Mouse (Mus musculus) stomach, embryonic 16.5 days (tissue): ENCODE results near the gene Zfp800. TPM values are rescaled to one million over a fixed set of nuclear protein-coding genes. Genes with fewer than 3 reads are reported as not detected.

Experiments used
- ATAC-seq: fragments of 200-750 bp; cut with Nextera tagmentation; 2 replicates; pipeline ENCODE4 v1.8.0; 2017; ENCODE audit warnings: moderate number of reproducible peaks, moderate TSS enrichment; ENCODE audit not compliant: insufficient read depth, low FRiP score
- H3K27ac ChIP-seq: fragments of 300-500 bp; sonication (generic); 2 replicates; pipeline ENCODE4 v1.5.1; 2014; ENCODE audit warnings: low read length
- H3K27me3 ChIP-seq: fragments of 300-500 bp; sonication (generic); 2 replicates; pipeline ENCODE4 v1.6.1; 2014; ENCODE audit warnings: low read length, control low read depth, mixed read lengths; ENCODE audit not compliant: control insufficient read depth, insufficient read depth
- H3K36me3 ChIP-seq: fragments of 300-500 bp; sonication (generic); 2 replicates; pipeline ENCODE4 v1.6.1; 2014; ENCODE audit warnings: low read length; ENCODE audit not compliant: control insufficient read depth, insufficient read depth
- H3K4me1 ChIP-seq: fragments of 300-500 bp; sonication (generic); 2 replicates; pipeline ENCODE4 v1.6.1; 2014; ENCODE audit warnings: low read length, control low read depth, mixed read lengths; ENCODE audit not compliant: control insufficient read depth, insufficient read depth
- H3K4me2 ChIP-seq: fragments of 300-500 bp; sonication (generic); 2 replicates; pipeline ENCODE4 v1.6.1; 2014; ENCODE audit warnings: low read depth, low read length, mixed read lengths
- H3K4me3 ChIP-seq: fragments of 300-500 bp; sonication (generic); replicated peaks from 2 replicates; pipeline ENCODE4 v1.5.1; 2014; ENCODE audit warnings: mild to moderate bottlenecking, low read length
- H3K9ac ChIP-seq: fragments of 300-500 bp; sonication (generic); 2 replicates; pipeline ENCODE4 v1.6.1; 2014; ENCODE audit warnings: low read length
- H3K9me3 ChIP-seq: fragments of 300-500 bp; sonication (generic); replicated peaks from 2 replicates; pipeline ENCODE4 v1.6.1; 2016; ENCODE audit warnings: low read length, control low read depth; ENCODE audit not compliant: control insufficient read depth
- WGBS: fragments of 180-500 bp; shearing (Covaris S2); extraction: QIAGEN DNeasy Blood & Tissue Kit; methylation state at CpG from one replicate; pipeline ENCODE4 v1.1.7; 2014; 5-methylcytosine and 5-hydroxymethylcytosine counted together
- polyA plus RNA-seq: library from polyadenylated mRNA; unstranded; fragments of >200 nt; fragmentation: Nextera tagmentation; extraction: Ambion mirVana; gene quantifications from 2 replicates; pipeline ENCODE4 v1.2.1, GENCODE M21; 2015

The Zfp800 gene
- polyA plus RNA-seq, 1 experiment from 2014 or later: 17.6 TPM

DNA sequence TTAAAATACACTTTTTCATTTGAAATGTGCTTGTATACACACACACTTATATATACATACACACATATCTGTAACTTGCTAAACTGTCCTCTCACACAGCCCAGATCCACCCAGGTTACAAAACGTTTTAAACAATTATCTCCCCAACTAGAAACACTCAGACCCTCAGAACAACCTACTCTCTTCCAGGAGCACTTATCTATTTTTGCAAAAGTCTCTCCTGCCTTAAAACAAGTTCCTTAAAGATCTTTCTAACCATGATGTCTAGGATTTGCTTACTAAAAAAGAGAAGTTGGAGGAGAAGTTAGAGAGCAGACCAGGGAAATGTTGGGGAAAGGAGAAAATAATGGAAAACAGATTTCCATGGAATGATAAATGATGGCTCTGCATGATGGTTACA lies 139.4 kb downstream of the Zfp800 start:
- H3K4me1 ChIP-seq: peaks cover 9% of the 10 kb centered on the region
- H3K9ac ChIP-seq: no peak overlapping the region
- H3K27ac ChIP-seq: no peak overlapping the region
- H3K27me3 ChIP-seq: no peaks in the 10 kb centered on the region
- H3K36me3 ChIP-seq: peaks cover 4% of the 10 kb centered on the region; the same call in 1 of the 2 replicates
- no peaks in the 10 kb centered on the region for H3K9me3 ChIP-seq
- H3K4me3 ChIP-seq: no peak overlapping the region
- 61% methylated on average over 1 of the region's 1 CpGs for WGBS
- ATAC-seq: no peak
- no peak overlapping the region for H3K4me2 ChIP-seq

DNA sequence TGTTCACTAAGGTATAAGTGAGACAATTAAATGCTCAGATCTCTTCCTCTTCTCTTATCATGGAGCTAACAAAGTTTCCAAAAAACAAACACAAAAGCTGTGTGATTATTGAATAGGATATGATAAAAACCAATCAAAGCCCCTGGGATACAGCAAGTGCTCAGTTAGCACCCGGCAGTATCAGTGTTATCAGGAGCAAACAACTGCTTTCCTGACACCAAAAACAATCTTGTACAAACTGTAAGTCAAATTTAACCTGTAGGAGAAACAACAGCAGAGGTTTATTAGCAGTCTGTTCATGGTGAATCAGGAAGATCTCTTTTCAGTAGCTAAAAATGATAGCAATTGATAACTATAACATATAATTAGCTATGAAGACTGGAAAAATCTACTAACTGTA lies 140.0 kb downstream of the Zfp800 start:
- ATAC-seq: no peak
- Histone ChIP-seq H3K27ac (no peak overlapping the region), H3K36me3 (peaks cover 4% of the 10 kb centered on the region; the same call in 1 of the 2 replicates), H3K4me3 (no peak overlapping the region), H3K27me3 (no peaks in the 10 kb centered on the region), H3K4me2 (no peak overlapping the region), H3K4me1 (peaks cover 9% of the 10 kb centered on the region), H3K9me3 (no peaks in the 10 kb centered on the region), H3K9ac (no peak overlapping the region)
- WGBS: 70% methylated on average over 1 of the region's 1 CpGs

DNA sequence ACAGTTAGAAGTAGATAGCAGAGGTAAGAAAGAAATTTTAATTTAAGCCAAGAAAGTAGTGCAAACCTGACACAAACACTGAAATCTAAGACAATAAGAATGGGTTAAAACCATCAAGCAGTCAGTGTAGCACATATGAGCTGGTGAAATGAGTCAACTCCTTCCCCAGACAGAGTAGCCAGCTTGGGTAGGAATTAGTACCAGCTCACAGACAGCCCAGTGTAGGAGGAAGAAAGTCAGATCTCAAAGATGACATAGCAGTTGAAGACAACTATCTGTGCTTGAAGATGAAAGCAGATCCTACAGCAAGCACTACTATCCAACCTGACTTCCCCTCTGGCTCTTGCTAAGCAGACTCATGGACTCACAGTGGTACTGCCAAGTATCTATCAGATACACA lies 145.0 kb downstream of the Zfp800 start:
- no peak overlapping the region for H3K27ac ChIP-seq
- no peak for ATAC-seq
- no peak overlapping the region for H3K4me3 ChIP-seq
- no peaks in the 10 kb centered on the region for H3K4me1 ChIP-seq
- H3K9me3 ChIP-seq: no peaks in the 10 kb centered on the region
- H3K4me2 ChIP-seq: no peak overlapping the region
- H3K36me3 ChIP-seq: peaks cover 4% of the 10 kb centered on the region; the same call in 1 of the 2 replicates
- H3K27me3 ChIP-seq: no peaks in the 10 kb centered on the region
- no peak overlapping the region for H3K9ac ChIP-seq

DNA sequence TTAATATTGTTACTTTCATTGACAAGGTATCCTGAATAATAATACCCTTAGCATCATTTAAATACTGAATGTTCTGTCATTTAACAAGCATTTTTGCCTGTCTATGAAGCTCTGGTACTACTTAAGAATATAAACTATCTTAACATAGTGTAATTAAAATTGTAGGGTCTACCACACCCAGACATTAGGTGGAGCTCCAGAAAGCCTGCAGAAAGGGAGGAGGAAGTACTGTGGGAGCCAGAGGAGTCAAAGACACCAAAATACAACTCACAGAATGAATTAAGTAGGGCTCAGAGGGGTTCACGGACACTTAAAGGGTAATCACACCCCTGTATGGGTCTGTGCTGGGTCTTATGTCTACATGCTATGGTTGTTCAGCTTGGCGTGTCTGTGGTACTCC lies 149.6 kb downstream of the Zfp800 start:
- Histone ChIP-seq H3K27me3 (no peaks in the 10 kb centered on the region), H3K4me3 (no peak overlapping the region), H3K4me1 (no peaks in the 10 kb centered on the region), H3K9ac (no peak overlapping the region), H3K27ac (no peak overlapping the region), H3K36me3 (peaks cover 3% of the 10 kb centered on the region; the same call in 1 of the 2 replicates), H3K9me3 (no peaks in the 10 kb centered on the region), H3K4me2 (no peak overlapping the region)
- WGBS: 81% methylated on average over 2 of the region's 2 CpGs
- ATAC-seq: no peak

DNA sequence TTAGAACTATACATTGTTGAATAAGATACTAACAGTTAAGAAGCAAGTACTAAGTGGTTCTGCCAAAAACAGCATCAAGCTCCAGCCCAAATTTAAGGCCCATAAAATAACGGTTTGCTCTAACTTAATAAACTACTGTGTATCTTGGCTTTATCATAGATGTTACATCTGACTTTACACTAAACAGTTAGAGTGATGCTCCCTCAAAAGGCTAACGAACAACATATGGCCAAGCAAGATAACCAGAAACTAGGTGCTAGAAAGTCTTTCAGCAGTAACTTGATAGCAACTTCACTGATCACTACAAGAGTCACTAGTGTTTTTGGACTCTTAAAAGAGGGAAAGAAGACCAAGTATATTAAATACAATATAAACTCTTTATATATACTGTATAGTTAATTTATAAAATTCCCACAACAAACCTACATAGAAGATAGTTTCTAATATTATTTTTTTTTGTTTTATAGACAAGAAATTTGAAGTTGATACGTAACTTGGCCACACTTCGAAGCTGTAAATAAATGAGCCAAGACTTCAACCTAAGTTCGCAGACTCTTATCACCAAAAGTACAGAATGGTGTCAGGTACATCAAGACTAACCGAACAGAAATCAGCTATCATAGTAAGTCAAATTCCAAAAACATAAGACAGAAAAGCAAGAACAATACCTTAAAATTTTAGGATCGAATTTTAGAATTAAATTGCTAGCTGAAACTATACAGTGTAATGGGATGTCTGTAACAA lies 165.0 kb downstream of the Zfp800 start:
- no peaks in the 10 kb centered on the region for H3K9me3 ChIP-seq
- WGBS: 92% methylated on average over 7 of the region's 7 CpGs
- 0 out of 2 replicates have a peak, but pooled peaks cover 6% of the 10 kb centered on the region for H3K36me3 ChIP-seq
- ATAC-seq: no peak; the same call in 1 of the 2 replicates
- H3K27me3 ChIP-seq: no peaks in the 10 kb centered on the region
- H3K4me1 ChIP-seq: no peaks in the 10 kb centered on the region
- no peak overlapping the region for H3K4me2 ChIP-seq
- H3K9ac ChIP-seq: no peak overlapping the region
- H3K27ac ChIP-seq: no peak overlapping the region
- no peak overlapping the region for H3K4me3 ChIP-seq

DNA sequence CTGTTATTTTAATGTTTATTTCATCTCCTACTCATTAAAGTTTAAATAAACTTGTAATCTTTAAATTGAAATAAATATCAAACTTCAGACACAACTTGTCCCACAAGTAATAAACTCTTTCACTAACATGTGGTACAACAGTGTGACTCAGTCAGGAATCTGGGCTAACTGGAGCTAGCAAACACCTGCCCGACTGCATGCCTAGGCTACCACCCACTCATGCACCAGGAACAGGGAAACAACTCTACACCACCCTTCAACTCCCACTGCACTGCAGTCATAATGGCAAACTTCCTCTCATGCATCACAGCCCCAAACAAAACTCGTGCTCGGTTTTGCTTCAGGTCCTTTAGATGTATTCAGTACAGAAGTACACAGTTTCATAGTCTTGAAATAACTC lies 169.7 kb downstream of the Zfp800 start:
- Histone ChIP-seq H3K4me1 (no peaks in the 10 kb centered on the region), H3K4me3 (no peak overlapping the region), H3K9ac (no peak overlapping the region), H3K27me3 (no peaks in the 10 kb centered on the region), H3K27ac (no peak overlapping the region), H3K9me3 (no peaks in the 10 kb centered on the region), H3K36me3 (0 out of 2 replicates have a peak, but pooled peaks cover 6% of the 10 kb centered on the region), H3K4me2 (no peak overlapping the region)
- WGBS: 71% methylated on average over 3 of the region's 3 CpGs
- ATAC-seq: no peak

DNA sequence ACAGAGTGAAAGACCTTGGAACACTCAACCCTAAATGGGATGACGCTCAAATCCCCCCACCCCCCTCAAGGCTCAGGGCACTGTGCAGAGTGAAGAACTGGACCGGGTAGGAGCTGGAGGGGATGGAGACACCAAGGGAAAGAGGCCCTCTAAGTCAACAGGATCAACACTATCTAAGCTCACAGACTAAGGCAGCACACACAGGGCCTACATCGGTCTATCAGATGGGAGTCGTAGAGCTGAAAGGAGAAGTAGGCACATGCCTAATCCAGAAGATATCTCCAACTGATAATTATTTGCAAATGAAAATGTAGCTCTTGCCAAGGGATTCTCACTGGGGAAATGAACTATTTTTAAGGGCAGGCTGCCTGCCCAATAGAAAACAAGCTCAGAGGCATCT lies 176.8 kb downstream of the Zfp800 start:
- Histone ChIP-seq H3K36me3 (no peaks in the 10 kb centered on the region), H3K4me2 (no peak overlapping the region), H3K4me3 (no peak overlapping the region), H3K9ac (no peak overlapping the region), H3K27ac (no peak overlapping the region), H3K9me3 (no peaks in the 10 kb centered on the region), H3K27me3 (no peaks in the 10 kb centered on the region), H3K4me1 (no peaks in the 10 kb centered on the region)
- 88% methylated on average over 4 of the region's 4 CpGs for WGBS
- no peak for ATAC-seq

DNA sequence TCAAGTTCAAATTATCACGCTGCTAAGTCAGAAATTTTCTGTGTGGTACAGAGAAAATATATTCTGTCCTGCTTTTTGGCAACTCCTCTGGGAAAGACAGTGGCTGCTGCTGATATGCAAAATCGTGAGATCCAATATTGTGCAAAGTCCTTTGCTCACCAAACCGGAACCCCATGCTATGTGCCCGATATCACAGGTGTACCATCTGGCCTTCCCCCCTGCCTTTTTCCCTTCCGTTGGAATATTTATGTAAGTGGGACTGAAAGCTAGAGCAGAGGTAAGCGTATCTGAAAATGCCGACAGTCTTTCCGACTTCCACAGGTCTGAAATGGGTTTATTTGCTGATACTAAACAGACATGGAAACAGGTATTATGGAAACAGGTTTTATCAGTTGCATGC lies 179.4 kb downstream of the Zfp800 start:
- Histone ChIP-seq H3K36me3 (no peaks in the 10 kb centered on the region), H3K27me3 (no peaks in the 10 kb centered on the region), H3K4me3 (no peak overlapping the region), H3K4me1 (no peaks in the 10 kb centered on the region), H3K9ac (no peak overlapping the region), H3K9me3 (no peaks in the 10 kb centered on the region), H3K27ac (no peak overlapping the region), H3K4me2 (no peak overlapping the region)
- no peak for ATAC-seq
- 85% methylated on average over 8 of the region's 8 CpGs for WGBS

DNA sequence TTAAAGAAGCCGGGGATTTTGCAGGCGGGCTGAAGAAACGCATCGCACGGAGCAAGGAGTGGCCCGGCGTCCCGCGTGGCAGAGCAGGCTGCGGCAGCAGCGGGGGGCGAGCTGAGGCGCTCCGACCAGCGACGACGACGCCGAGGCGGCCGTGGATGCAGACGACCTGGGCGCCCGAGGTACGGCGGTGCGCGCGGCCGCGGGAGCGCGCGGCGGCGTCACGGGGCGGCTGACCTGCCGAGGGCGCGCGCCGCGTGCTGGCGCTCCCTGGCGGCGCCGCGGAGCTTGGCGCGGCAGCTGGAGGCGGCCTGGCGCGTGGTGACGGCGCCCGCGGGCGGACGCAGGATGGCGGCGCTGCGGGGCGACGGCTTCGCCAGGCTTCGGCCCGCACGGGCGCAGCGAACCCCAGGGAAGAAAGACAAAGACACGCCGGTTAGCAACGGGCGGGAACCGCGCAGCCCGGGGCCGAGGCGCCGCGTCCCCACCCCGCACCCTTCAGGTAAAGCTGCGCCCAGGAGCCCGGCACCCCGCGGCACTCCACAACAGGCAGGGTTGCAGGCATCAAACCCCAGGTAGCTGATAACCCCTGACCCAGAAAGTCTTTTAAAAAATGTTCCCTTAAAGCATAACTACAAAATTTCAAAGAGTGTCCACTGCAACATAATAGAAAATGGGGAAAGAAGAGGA lies 182.4 kb downstream of the Zfp800 start:
- no peak overlapping the region for H3K27ac ChIP-seq

More for the DNA sequence above, 182.4 kb downstream of the Zfp800 start:
- Histone ChIP-seq H3K4me1 (no peaks in the 10 kb centered on the region), H3K4me3 (peak overlapping the region; percentile 69), H3K27me3 (no peaks in the 10 kb centered on the region), H3K36me3 (no peaks in the 10 kb centered on the region), H3K9me3 (no peaks in the 10 kb centered on the region), H3K4me2 (peak overlapping the region; percentile 88), H3K9ac (peak overlapping the region; percentile 85)
- under 1% methylated on average over 76 of the region's 87 CpGs for WGBS
- ATAC-seq: peak; percentile 95
